Mouse (Mus musculus) liver, embryonic 12.5 days (tissue): Measurements from ENCODE around the gene Ctbp2. TPM values are rescaled to one million over a fixed set of nuclear protein-coding genes. Genes with fewer than 3 reads are reported as not detected.

Source experiments
- ATAC-seq: fragments of 200-750 bp; cut with Nextera tagmentation; 2 replicates; pipeline ENCODE4 v1.8.0; 2017; ENCODE audit warnings: moderate number of reproducible peaks, mild to moderate bottlenecking, moderate library complexity
- H3K27ac ChIP-seq: fragments of 300-500 bp; sonication (generic); 2 replicates; pipeline ENCODE4 v1.5.1; 2016; ENCODE audit warnings: mild to moderate bottlenecking
- H3K27me3 ChIP-seq: fragments of 300-500 bp; sonication (generic); replicated peaks from 2 replicates; pipeline ENCODE4 v1.6.1; 2016; ENCODE audit warnings: mild to moderate bottlenecking, moderate library complexity
- H3K36me3 ChIP-seq: fragments of 300-500 bp; sonication (generic); 2 replicates; pipeline ENCODE4 v1.6.1; 2016; ENCODE audit warnings: mild to moderate bottlenecking, moderate library complexity
- H3K4me1 ChIP-seq: fragments of 300-500 bp; sonication (generic); 2 replicates; pipeline ENCODE4 v1.6.1; 2016
- H3K4me2 ChIP-seq: fragments of 300-500 bp; sonication (generic); 2 replicates; pipeline ENCODE4 v1.6.1; 2016; ENCODE audit warnings: mild to moderate bottlenecking, moderate library complexity
- H3K4me3 ChIP-seq: fragments of 300-500 bp; sonication (generic); 2 replicates; pipeline ENCODE4 v1.5.1; 2016; ENCODE audit warnings: mild to moderate bottlenecking, moderate library complexity
- H3K9ac ChIP-seq: fragments of 300-500 bp; sonication (generic); 2 replicates; pipeline ENCODE4 v1.6.1; 2016; ENCODE audit warnings: mild to moderate bottlenecking, moderate library complexity
- H3K9me3 ChIP-seq: fragments of 300-500 bp; sonication (generic); replicated peaks from 2 replicates; pipeline ENCODE4 v1.6.1; 2016; ENCODE audit warnings: mild to moderate bottlenecking, moderate library complexity
- WGBS: fragments of 180-500 bp; shearing (Covaris S2); methylation state at CpG from one replicate; pipeline ENCODE4 v1.1.7; 2016; ENCODE audit not compliant: insufficient replicate concordance; 5-methylcytosine and 5-hydroxymethylcytosine counted together
- polyA plus RNA-seq: library from polyadenylated mRNA; unstranded; fragments of >200 nt; fragmentation: Nextera tagmentation; extraction: Ambion mirVana; gene quantifications from 2 replicates; pipeline ENCODE4 v1.2.1, GENCODE M21; 2016

Gene Ctbp2
- polyA plus RNA-seq, 1 experiment from 2014 or later = 24.1 TPM

- no peak for ATAC-seq
- no peak overlapping the region for H3K27ac ChIP-seq
- no peak overlapping the region for H3K9ac ChIP-seq
- H3K9me3 ChIP-seq = no peaks in the 10 kb centered on the region
- peaks cover 15% of the 10 kb centered on the region for H3K4me1 ChIP-seq
- no peaks in the 10 kb centered on the region for H3K36me3 ChIP-seq
- no peak overlapping the region for H3K4me2 ChIP-seq
- H3K27me3 ChIP-seq = no peaks in the 10 kb centered on the region
- no peak overlapping the region for H3K4me3 ChIP-seq
- WGBS = 68% methylated on average over 9 of the region's 9 CpGs
These were observed 29.3 kb downstream of the Ctbp2 start for GRCm38 (mm10) chr7:133094711-133095495.

- no peaks in the 10 kb centered on the region for H3K27me3 ChIP-seq
- 72% methylated on average over 3 of the region's 3 CpGs for WGBS
These were observed 30.0 kb downstream of the Ctbp2 start for GRCm38 (mm10) chr7:133094161-133094560.

GRCm38 (mm10) chr7:133093731-133094130 lies 30.4 kb downstream of the Ctbp2 start:
- Histone ChIP-seq H3K36me3 (no peaks in the 10 kb centered on the region), H3K9me3 (no peaks in the 10 kb centered on the region), H3K4me3 (no peak overlapping the region), H3K27ac (no peak overlapping the region), H3K4me2 (no peak overlapping the region), H3K9ac (no peak overlapping the region), H3K4me1 (peaks cover 16% of the 10 kb centered on the region), H3K27me3 (no peaks in the 10 kb centered on the region)
- ATAC-seq = no peak
- WGBS = 82% methylated on average over 5 of the region's 5 CpGs

More at GRCm38 (mm10) chr7:133094161-133094560, 30.0 kb downstream of the Ctbp2 start:
- ATAC-seq = no peak
- no peaks in the 10 kb centered on the region for H3K9me3 ChIP-seq
- no peak overlapping the region for H3K4me3 ChIP-seq
- H3K9ac ChIP-seq = no peak overlapping the region
- no peak overlapping the region for H3K27ac ChIP-seq
- no peak overlapping the region for H3K4me2 ChIP-seq
- H3K4me1 ChIP-seq = peaks cover 15% of the 10 kb centered on the region
- H3K36me3 ChIP-seq = no peaks in the 10 kb centered on the region

- peaks cover 19% of the 10 kb centered on the region for H3K4me1 ChIP-seq
- ATAC-seq = no peak
These were observed 33.5 kb downstream of the Ctbp2 start for GRCm38 (mm10) chr7:133090641-133091040.

GRCm38 (mm10) chr7:133089621-133090260 lies 34.4 kb downstream of the Ctbp2 start:
- Histone ChIP-seq H3K27ac (no peak overlapping the region), H3K4me1 (peaks cover 19% of the 10 kb centered on the region), H3K9me3 (no peaks in the 10 kb centered on the region), H3K9ac (no peak overlapping the region), H3K4me3 (no peak overlapping the region), H3K36me3 (no peaks in the 10 kb centered on the region), H3K4me2 (no peak overlapping the region), H3K27me3 (no peaks in the 10 kb centered on the region)
- no peak for ATAC-seq
- WGBS = 77% methylated on average over 11 of the region's 11 CpGs

More at GRCm38 (mm10) chr7:133090641-133091040, 33.5 kb downstream of the Ctbp2 start:
- Histone ChIP-seq H3K36me3 (no peaks in the 10 kb centered on the region), H3K27me3 (no peaks in the 10 kb centered on the region), H3K4me2 (no peak overlapping the region), H3K9me3 (no peaks in the 10 kb centered on the region), H3K27ac (no peak overlapping the region), H3K9ac (no peak overlapping the region), H3K4me3 (no peak overlapping the region)
- WGBS = 64% methylated on average over 4 of the region's 4 CpGs

GRCm38 (mm10) chr7:133088830-133089261 lies 35.3 kb downstream of the Ctbp2 start:
- no peaks in the 10 kb centered on the region for H3K27me3 ChIP-seq
- no peaks in the 10 kb centered on the region for H3K9me3 ChIP-seq
- H3K27ac ChIP-seq = no peak overlapping the region
- H3K4me2 ChIP-seq = no peak overlapping the region
- no peak for ATAC-seq
- no peaks in the 10 kb centered on the region for H3K36me3 ChIP-seq
- peaks cover 19% of the 10 kb centered on the region for H3K4me1 ChIP-seq
- H3K4me3 ChIP-seq = no peak overlapping the region
- 73% methylated on average over 11 of the region's 11 CpGs for WGBS
- no peak overlapping the region for H3K9ac ChIP-seq

GRCm38 (mm10) chr7:133088411-133088810 lies 35.7 kb downstream of the Ctbp2 start:
- no peaks in the 10 kb centered on the region for H3K36me3 ChIP-seq
- H3K4me3 ChIP-seq = no peak overlapping the region
- H3K4me2 ChIP-seq = no peak overlapping the region
- ATAC-seq = no peak
- no peak overlapping the region for H3K9ac ChIP-seq
- WGBS = 75% methylated on average over 4 of the region's 4 CpGs
- H3K4me1 ChIP-seq = peaks cover 19% of the 10 kb centered on the region
- H3K27me3 ChIP-seq = no peaks in the 10 kb centered on the region
- no peaks in the 10 kb centered on the region for H3K9me3 ChIP-seq
- no peak overlapping the region for H3K27ac ChIP-seq

- ATAC-seq = no peak
These were observed 38.7 kb downstream of the Ctbp2 start for GRCm38 (mm10) chr7:133085408-133085807.

GRCm38 (mm10) chr7:133083936-133084614 lies 40.1 kb downstream of the Ctbp2 start:
- H3K9me3 ChIP-seq = no peaks in the 10 kb centered on the region
- ATAC-seq = no peak
- H3K4me3 ChIP-seq = no peak overlapping the region
- H3K4me2 ChIP-seq = no peak overlapping the region
- H3K36me3 ChIP-seq = 0 out of 2 replicates have a peak, but pooled peaks cover 2% of the 10 kb centered on the region
- no peak overlapping the region for H3K27ac ChIP-seq
- H3K27me3 ChIP-seq = no peaks in the 10 kb centered on the region
- WGBS = 75% methylated on average over 13 of the region's 13 CpGs
- 0 out of 2 replicates have a peak, but pooled peaks cover 4% of the 10 kb centered on the region for H3K4me1 ChIP-seq
- H3K9ac ChIP-seq = no peak overlapping the region

More at GRCm38 (mm10) chr7:133085408-133085807, 38.7 kb downstream of the Ctbp2 start:
- Histone ChIP-seq H3K4me1 (peaks cover 8% of the 10 kb centered on the region; the same call in 1 of the 2 replicates), H3K9ac (no peak overlapping the region), H3K27me3 (no peaks in the 10 kb centered on the region), H3K27ac (no peak overlapping the region), H3K9me3 (no peaks in the 10 kb centered on the region), H3K4me2 (no peak overlapping the region), H3K4me3 (no peak overlapping the region), H3K36me3 (0 out of 2 replicates have a peak, but pooled peaks cover 2% of the 10 kb centered on the region)
- WGBS = 64% methylated on average over 3 of the region's 3 CpGs

GRCm38 (mm10) chr7:133078929-133079328 lies 45.2 kb downstream of the Ctbp2 start:
- H3K9me3 ChIP-seq = no peaks in the 10 kb centered on the region
- no peak overlapping the region for H3K4me3 ChIP-seq
- no peak overlapping the region for H3K27ac ChIP-seq
- H3K4me1 ChIP-seq = no peaks in the 10 kb centered on the region
- no peaks in the 10 kb centered on the region for H3K27me3 ChIP-seq
- H3K9ac ChIP-seq = no peak overlapping the region
- H3K4me2 ChIP-seq = no peak overlapping the region
- peaks cover 13% of the 10 kb centered on the region; the same call in 1 of the 2 replicates for H3K36me3 ChIP-seq
- ATAC-seq = no peak
- WGBS = 76% methylated on average over 1 of the region's 1 CpGs

- H3K36me3 ChIP-seq = peaks cover 15% of the 10 kb centered on the region; the same call in 1 of the 2 replicates
- 67% methylated on average over 10 of the region's 10 CpGs for WGBS
- no peaks in the 10 kb centered on the region for H3K4me1 ChIP-seq
- no peak overlapping the region for H3K27ac ChIP-seq
- ATAC-seq = no peak
- no peak overlapping the region for H3K4me3 ChIP-seq
- H3K27me3 ChIP-seq = no peaks in the 10 kb centered on the region
- H3K9me3 ChIP-seq = no peaks in the 10 kb centered on the region
- no peak overlapping the region for H3K9ac ChIP-seq
- no peak overlapping the region for H3K4me2 ChIP-seq
These were observed 49.6 kb downstream of the Ctbp2 start for GRCm38 (mm10) chr7:133074462-133075133.
